Mouse (Mus musculus) brown adipose tissue, adult 24 weeks (tissue): ENCODE data around the gene Rab17. TPM values are rescaled to one million over a fixed set of nuclear protein-coding genes. Genes with fewer than 3 reads are reported as not detected.

ENCODE experiments used
- H3K27ac ChIP-seq: fragments of 200-500 bp; replicated peaks from 2 replicates; pipeline ENCODE4 v1.5.1; 2012; ENCODE audit warnings: low read depth, mild to moderate bottlenecking, low read length
- H3K4me1 ChIP-seq: fragments of 200-500 bp; 2 replicates; pipeline ENCODE4 v1.6.1; 2012; ENCODE audit warnings: low read length, mixed read lengths; ENCODE audit not compliant: control insufficient read depth, insufficient read depth, insufficient read length
- H3K4me3 ChIP-seq: fragments of 200-500 bp; 2 replicates; pipeline ENCODE4 v1.5.1; 2012; ENCODE audit warnings: low read depth, mild to moderate bottlenecking, low read length, moderate library complexity; ENCODE audit not compliant: insufficient read depth
- polyA plus RNA-seq: library from polyadenylated mRNA; stranded (reverse); fragments of >200 nt; gene quantifications from 2 replicates; pipeline ENCODE4 v1.2.4, GENCODE M21; 2012; ENCODE audit not compliant: missing spikeins, insufficient read depth, insufficient read length

Gene Rab17
- polyA plus RNA-seq, result not detected in 2 replicates

DNA sequence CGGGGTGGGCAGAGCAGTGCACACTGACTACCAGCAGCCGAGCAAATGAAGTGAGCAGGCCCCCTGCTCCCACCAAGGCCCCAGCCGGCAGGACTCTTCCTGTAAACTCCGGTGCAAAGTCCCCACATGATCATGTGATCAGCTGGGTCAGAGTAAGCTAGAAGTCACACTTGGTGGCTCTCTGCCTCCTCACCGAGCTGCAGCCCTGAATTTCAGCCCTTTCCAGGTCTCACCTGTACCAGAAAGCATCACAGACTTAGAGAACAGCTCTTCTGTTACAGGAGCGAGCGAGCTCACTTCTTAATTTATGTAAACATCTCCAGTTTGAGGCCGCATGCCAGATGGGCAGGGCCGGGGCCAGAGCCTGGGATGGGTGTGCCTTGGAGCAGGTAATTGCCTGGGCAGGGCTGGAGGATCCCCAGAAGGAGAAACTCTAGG, at the start of gene Rab17:
Rab17 (minus strand) TSS at position 315 of the 438 bp plus-strand sequence.
- Histone ChIP-seq H3K4me3 (no peak within 1 kb of the TSS), H3K4me1 (no peaks in the 10 kb centered on the region), H3K27ac (no peak within 1 kb of the TSS)

DNA sequence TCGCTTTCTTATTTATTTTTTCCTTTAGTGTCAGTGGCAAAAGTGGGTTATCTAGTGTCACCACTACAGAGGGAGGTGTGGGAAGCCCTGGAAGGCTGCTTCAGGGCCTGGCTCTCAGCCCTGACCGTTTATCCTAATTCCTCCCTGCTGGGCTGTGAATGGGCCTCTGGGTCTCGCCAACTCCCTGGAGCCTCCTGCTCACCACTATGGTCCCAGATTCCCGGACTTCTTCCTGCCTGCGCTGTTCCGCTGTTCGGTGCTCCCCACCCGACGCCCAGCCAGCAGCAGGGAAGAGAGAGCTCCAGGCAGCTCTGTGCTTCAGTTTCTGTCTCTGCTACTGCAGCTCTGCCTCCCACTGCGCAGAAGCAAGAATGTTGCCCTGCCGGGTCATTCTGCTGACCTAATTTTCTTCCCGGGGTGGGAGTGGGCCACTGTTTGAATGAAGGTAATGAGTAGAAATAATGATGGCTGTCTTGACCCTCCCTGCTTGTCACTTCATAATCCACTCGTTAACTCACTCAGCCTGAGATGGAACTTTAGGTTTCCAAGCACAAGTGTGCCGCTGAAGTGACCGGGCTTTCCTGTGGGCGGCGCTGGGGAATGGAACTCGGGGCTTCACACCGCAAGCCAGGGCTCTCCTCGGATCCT, 47.8 kb upstream of the Rab17 start:
- Histone ChIP-seq H3K27ac (peak overlapping the region; percentile 77), H3K4me3 (peak overlapping the region; percentile 47), H3K4me1 (peaks cover 23% of the 10 kb centered on the region)

DNA sequence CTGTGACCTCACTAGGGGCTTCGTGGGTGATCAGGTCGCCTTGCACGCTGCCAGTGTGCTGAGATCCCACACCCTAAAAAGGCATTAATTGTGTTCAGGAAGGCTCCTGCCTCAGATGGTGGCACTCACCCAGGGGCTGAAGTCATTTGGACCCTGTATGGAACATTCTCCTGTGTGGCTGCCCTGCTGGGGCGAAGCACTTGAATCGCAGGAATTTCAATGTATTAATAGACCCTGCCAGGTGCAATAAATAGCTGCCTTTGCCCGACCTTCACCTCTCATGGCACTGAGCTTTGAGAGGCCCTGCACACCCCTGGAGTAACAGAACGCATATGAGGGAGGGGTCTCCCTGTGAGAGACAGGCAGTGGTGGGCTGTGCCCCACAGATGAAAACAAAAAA, 46.1 kb upstream of the Rab17 start:
- Histone ChIP-seq H3K4me3 (no peak overlapping the region), H3K27ac (no peak overlapping the region), H3K4me1 (peaks cover 27% of the 10 kb centered on the region)

DNA sequence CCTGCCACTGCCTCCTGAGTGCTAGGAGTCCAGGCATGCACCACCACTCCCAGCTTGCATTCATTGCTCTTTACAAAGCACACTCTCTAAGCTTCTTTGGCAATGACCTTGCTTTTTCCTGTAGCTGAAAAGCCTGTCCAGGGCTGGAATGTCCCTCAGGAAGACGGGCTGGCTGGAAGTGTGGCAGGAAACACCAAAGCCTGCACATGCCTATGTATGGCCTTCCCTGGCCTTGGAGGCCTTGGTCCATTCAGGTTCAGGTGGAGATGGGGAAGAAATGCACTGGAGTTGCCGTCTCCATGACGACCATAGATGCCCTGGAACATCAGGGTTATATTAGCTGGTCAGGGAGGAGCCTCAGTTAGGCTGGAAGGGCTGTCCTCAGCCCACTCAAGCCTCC, 44.3 kb upstream of the Rab17 start:
- H3K4me3 ChIP-seq, result no peak overlapping the region
- peaks cover 32% of the 10 kb centered on the region for H3K4me1 ChIP-seq
- peak overlapping the region; percentile 80 for H3K27ac ChIP-seq

DNA sequence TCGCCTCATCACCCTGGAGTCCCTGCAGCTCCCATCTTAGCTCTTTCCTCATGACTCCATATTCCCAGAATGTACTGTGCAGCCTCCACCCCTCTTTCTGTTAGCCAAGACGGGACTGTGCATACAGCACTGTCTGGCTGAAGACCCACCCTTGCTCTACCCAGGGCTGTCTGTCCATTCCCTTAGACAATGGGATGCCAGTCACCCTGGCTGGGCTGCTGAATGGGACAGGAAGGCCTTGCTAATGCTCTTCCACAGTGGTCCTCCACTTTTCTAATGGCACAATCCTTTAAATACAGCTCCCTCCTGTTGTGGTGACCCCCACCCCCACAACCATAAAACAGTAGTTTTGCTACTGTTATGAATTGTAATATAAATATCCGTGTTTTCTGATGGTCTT, 41.9 kb upstream of the Rab17 start:
- Histone ChIP-seq H3K4me1 (peaks cover 30% of the 10 kb centered on the region), H3K4me3 (no peak overlapping the region), H3K27ac (no peak overlapping the region)

DNA sequence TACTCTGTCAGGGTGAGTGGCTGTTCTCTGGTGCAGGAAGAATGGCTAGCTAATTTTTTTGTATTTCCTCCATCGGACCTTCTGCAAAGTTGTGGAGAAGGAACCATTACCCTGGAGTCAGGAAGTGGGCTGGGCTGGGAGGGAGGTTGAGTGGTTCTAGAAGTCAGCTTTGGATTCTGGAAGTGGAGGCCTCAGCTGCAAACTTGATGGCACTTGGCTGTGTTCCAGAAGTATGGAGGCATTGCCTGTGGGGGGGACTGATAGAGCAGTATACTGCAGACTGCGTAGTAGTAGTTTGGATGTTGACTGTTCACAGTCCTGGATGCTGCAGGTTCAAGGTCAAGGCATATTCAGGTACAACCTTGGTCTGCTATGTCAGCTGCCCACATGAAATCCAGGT, 41.3 kb upstream of the Rab17 start:
- Histone ChIP-seq H3K4me1 (peaks cover 30% of the 10 kb centered on the region), H3K4me3 (no peak overlapping the region), H3K27ac (no peak overlapping the region)

DNA sequence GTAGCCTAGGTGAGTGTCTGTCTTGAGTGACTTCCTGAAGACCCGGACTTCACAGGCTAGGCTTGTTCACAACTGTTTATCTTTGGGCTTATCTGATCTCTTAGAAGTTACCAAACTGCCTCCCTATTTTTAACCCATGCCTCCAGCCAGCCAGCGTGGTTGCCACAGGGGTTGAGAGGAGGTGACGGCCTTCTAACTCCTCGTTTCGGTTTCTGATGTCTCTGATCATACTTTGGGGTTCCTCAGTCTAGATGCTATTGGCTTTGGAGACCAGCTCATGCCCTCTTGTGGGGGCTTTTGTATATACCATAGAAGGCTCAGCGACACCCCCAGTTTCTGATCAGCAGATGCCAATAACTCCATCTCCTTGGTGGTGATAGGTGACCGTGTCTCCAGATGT, 40.8 kb upstream of the Rab17 start:
- H3K27ac ChIP-seq, result no peak overlapping the region
- H3K4me1 ChIP-seq, result peaks cover 30% of the 10 kb centered on the region
- H3K4me3 ChIP-seq, result no peak overlapping the region

DNA sequence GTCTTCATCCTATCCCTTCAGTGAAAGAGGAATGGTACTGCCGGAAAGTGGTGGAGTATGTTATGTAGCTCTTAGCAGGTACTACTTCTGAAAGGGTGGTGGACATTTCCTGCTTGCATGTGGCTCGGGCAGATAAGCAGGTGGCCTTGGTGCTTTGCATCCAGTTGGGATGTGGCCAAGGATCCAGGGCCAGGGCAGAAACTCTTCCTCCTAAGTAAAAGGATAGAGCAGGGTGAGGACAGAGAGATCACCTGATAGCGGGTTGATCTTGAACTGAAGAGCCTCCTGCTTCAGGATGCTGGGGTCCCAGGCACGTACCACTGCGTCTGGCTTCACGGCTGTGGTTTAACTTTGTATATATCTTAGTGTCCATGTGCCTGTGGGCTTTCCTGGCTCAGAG, 39.8 kb upstream of the Rab17 start:
- no peak overlapping the region for H3K4me3 ChIP-seq
- H3K27ac ChIP-seq, result no peak overlapping the region
- H3K4me1 ChIP-seq, result peaks cover 28% of the 10 kb centered on the region

DNA sequence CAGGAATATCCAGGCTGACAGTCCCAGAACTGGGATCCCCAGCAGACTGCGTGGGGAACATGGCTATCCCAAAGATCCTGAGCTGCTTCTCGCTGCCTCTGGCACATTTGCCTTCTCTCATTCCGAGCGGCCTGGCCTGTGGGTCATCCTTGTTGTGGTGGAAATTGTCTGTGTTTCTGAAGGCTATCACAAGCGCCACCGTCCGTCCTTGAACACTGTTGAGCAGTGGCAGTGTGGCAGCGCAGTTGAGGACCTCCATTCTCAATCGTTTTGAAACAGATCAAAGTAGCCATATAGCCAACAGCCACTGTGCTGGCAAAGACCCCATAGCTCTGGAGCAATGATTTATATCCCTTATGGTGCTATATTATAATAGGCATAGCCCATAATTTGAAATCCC, 39.3 kb upstream of the Rab17 start:
- H3K27ac ChIP-seq, result no peak overlapping the region

DNA sequence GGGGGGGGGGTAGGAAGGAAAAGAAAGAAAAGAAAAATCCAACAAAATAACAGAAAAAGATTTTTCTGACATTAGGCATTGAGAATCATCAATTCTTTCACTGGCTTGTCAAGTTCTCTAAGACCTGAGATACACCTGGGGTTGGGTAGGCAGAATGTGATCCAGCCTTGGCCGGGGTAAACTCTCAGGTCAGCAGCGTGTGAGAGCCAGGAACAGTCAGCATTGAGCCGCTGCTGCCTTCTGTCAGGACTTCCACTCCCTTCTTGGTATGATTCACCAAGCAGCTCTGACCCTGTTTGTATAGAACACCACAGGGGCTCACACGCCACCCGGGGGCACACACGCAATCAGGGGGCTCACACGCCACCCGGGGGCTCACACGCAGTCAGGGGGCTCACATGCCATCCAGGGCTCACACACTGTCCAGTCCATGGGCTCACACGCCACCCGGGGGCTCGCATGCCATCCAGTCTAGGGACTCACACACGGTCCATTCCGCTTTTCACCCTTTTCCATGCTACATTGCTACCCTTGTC, 38.8 kb upstream of the Rab17 start:
- Histone ChIP-seq H3K27ac (no peak overlapping the region), H3K4me3 (no peak overlapping the region), H3K4me1 (peaks cover 28% of the 10 kb centered on the region)

More for the DNA sequence above, 39.3 kb upstream of the Rab17 start:
- Histone ChIP-seq H3K4me3 (no peak overlapping the region), H3K4me1 (peaks cover 28% of the 10 kb centered on the region)

DNA sequence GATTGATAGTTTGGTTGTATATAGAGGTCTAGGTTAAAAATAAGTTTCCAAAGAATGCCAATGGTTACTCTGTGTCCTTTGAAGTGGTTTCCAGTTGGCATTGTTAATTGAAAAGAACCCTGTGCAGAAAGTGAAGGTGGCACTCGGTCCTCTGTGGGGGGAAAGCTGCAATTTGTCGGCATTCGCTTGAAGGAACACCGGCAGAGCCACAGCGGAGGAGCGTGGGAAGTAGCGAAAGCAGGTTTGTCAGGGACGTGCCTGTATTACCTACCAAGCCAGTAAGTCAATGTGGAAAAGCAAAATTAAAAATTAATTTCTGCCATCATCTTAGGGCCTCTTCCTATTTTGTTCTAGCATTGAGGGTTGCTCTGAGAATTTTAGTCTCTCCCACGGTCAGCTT, 37.2 kb upstream of the Rab17 start:
- Histone ChIP-seq H3K27ac (no peak overlapping the region), H3K4me3 (no peak overlapping the region), H3K4me1 (peaks cover 32% of the 10 kb centered on the region)

DNA sequence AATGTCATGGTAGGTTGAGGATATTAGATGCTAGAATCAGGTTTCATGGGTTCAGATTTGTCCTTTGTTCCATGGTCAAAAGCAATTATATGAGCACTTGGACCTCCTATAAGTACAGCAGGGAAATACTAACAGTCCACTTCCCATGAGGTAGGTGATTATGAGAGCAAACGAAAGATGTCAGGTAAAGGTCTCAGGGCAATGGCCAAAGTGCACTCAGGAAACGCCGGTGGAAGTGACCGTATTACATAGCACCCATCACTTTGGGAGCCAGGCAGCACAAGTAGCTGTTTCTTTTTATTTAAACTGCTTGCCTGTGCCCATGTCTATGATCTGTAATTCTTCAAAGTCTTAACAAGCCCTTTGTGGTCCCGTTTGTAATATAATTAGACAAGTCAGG, 36.6 kb upstream of the Rab17 start:
- Histone ChIP-seq H3K4me3 (no peak overlapping the region), H3K27ac (no peak overlapping the region), H3K4me1 (peaks cover 35% of the 10 kb centered on the region)

DNA sequence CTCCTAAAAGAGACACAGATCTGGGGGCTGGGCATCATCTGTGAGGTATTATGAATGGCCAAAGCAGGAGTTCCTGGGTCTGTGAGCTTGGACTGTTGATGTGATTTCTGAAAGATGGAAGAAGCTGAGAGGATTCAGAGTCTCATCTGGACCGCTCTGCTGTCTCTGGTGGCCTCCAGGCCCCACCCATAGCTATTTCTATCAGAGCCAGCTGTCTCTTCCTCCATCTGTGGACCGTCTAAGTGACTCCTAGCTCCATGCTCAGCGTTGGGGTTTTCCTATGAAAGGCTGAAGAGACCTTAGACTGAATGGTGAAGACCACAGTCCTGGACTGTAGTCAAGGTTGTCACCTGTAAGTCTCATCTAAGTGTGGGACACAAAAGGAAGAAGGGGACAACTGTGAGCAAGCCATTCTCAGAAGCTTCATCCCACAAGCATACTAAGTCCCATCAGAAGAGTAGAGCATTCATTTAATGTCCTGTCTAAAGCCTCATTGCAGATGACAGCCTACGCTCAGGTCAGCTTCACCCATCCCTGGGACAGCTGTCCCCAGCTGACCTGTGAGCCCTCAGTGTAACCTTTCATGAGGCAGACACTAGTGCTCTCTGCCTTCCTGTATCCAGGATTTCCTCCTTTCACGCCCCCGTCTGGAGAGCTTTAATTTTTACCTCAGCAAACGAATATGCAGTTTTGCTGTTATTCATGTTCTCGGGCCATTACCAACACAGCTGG, 34.2 kb upstream of the Rab17 start:
- peaks cover 34% of the 10 kb centered on the region for H3K4me1 ChIP-seq
- H3K4me3 ChIP-seq, result no peak overlapping the region
- no peak overlapping the region for H3K27ac ChIP-seq

DNA sequence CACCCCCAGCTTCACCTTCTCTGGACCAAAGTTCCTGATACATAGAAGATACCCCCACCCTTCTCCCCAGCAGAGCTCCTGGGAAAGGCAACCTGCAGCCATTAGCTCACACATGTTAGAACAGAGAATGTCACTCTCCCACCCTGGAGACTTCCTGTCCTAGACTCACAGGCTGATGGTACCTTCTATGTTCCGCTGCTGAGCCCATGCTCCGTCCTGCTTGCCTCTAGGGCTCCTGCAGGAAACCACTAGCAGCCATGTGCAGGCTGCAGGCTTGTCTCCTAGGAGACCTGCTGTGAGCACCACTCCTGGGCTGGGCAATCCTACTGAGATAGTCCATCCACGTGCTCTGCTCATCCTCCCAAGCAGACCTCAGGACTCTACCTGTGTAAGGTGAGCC, 33.2 kb upstream of the Rab17 start:
- H3K4me1 ChIP-seq, result peaks cover 33% of the 10 kb centered on the region
- no peak overlapping the region for H3K27ac ChIP-seq
- H3K4me3 ChIP-seq, result no peak overlapping the region

DNA sequence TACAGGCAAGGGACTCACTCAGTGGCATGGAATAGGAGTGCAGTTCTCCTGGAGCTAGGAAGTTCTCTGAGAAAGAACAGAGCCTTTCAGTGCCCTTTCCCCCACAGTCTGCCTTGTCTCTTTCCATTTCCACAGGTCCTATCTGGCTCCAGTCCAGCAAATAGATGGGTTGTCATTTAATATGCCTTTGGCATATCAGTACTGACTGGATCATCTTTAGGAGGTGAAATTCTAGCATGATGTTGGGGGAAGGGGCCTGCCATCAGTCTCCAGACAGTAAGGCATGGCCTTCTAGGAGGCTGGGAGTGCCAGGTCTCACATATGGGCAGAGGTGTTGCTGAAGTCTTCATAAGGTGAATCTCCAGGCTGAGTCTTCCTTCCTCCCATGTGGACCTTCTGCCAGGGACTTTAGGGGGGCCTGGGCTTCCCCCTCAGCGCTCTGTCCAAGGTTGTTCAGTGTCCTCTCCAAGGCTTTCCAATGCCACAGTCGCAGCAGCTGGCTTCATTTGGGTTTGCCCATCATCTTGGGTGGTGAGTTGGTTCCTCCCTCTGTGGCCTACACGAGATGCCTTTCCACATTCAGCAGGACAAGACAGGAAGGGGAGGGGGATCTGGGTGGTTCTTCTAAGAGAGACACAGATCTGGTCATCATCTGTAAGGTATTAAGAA, 32.5 kb upstream of the Rab17 start:
- H3K4me1 ChIP-seq, result peaks cover 33% of the 10 kb centered on the region
- H3K4me3 ChIP-seq, result no peak overlapping the region
- H3K27ac ChIP-seq, result no peak overlapping the region
